Mouse (Mus musculus): ENCODE data around the gene Zbtb9. TPM values are rescaled to one million over a fixed set of nuclear protein-coding genes. Genes with fewer than 3 reads are reported as not detected.

Gene Zbtb9
- polyA plus RNA-seq, 1 experiment from 2014 or later, result 14.8 TPM

- ATAC-seq, result peak; percentile 61
- peak overlapping the region; percentile 99 for H3K9ac ChIP-seq (ENCODE audit: low read depth, low read length)
- H3K4me3 ChIP-seq (ENCODE audit: low read length), result peak overlapping the region; percentile 82
- H3K4me2 ChIP-seq (ENCODE audit: low read depth, low read length), result peak overlapping the region; percentile 90
- no peaks in the 10 kb centered on the region for H3K9me3 ChIP-seq (ENCODE audit: control insufficient read depth, low read length)
- H3K4me1 ChIP-seq (ENCODE audit: control insufficient read depth, insufficient read depth, low read length), result peaks cover 14% of the 10 kb centered on the region
- WGBS, result 17% methylated on average over 12 of the region's 12 CpGs
- no peaks in the 10 kb centered on the region for H3K36me3 ChIP-seq (ENCODE audit: control insufficient read depth, insufficient read depth, low read length)
- no peaks in the 10 kb centered on the region for H3K27me3 ChIP-seq (replicated peaks; ENCODE audit: control insufficient read depth, insufficient read depth, low read length)
- H3K27ac ChIP-seq (ENCODE audit: low read length), result peak overlapping the region; percentile 87
Measured at GRCm38 (mm10) chr17:27027460-27028283, 54.7 kb downstream of the Zbtb9 start.

GRCm38 (mm10) chr17:27028284-27028795 is 55.4 kb downstream of the Zbtb9 start:
- under 1% methylated on average over 19 of the region's 19 CpGs for WGBS
- peak overlapping the region; percentile 99 for H3K9ac ChIP-seq (ENCODE audit: low read depth, low read length)
- H3K36me3 ChIP-seq (ENCODE audit: control insufficient read depth, insufficient read depth, low read length), result no peaks in the 10 kb centered on the region
- peaks cover 17% of the 10 kb centered on the region for H3K4me1 ChIP-seq (ENCODE audit: control insufficient read depth, insufficient read depth, low read length)
- H3K27me3 ChIP-seq (replicated peaks; ENCODE audit: control insufficient read depth, insufficient read depth, low read length), result no peaks in the 10 kb centered on the region
- peak overlapping the region; percentile 90 for H3K4me2 ChIP-seq (ENCODE audit: low read depth, low read length)
- H3K9me3 ChIP-seq (ENCODE audit: control insufficient read depth, low read length), result no peaks in the 10 kb centered on the region
- peak; percentile 81 for ATAC-seq
- peak overlapping the region; percentile 82 for H3K4me3 ChIP-seq (ENCODE audit: low read length)
- H3K27ac ChIP-seq (ENCODE audit: low read length), result peak overlapping the region; percentile 87

GRCm38 (mm10) chr17:27028909-27029308 is 55.9 kb downstream of the Zbtb9 start, which contains the start of gene Bak1:
Gene Bak1 (minus strand): TSS chr17:27029009.
- H3K4me1 ChIP-seq (ENCODE audit: control insufficient read depth, insufficient read depth, low read length), result peaks cover 17% of the 10 kb centered on the region
- WGBS, result 52% methylated on average over 4 of the region's 4 CpGs
- ATAC-seq, result no peak
- H3K9ac ChIP-seq (ENCODE audit: low read depth, low read length), result peak within 1 kb of the TSS; percentile 99
- no peaks in the 10 kb centered on the region for H3K36me3 ChIP-seq (ENCODE audit: control insufficient read depth, insufficient read depth, low read length)
- H3K4me2 ChIP-seq (ENCODE audit: low read depth, low read length), result peak within 1 kb of the TSS; percentile 90
- peak within 1 kb of the TSS; percentile 87 for H3K27ac ChIP-seq (ENCODE audit: low read length)
- H3K4me3 ChIP-seq (ENCODE audit: low read length), result peak within 1 kb of the TSS; percentile 82
- no peaks in the 10 kb centered on the region for H3K27me3 ChIP-seq (replicated peaks; ENCODE audit: control insufficient read depth, insufficient read depth, low read length)
- H3K9me3 ChIP-seq (ENCODE audit: control insufficient read depth, low read length), result no peaks in the 10 kb centered on the region

GRCm38 (mm10) chr17:27029431-27029830 is 56.5 kb downstream of the Zbtb9 start:
- no peaks in the 10 kb centered on the region for H3K27me3 ChIP-seq (replicated peaks; ENCODE audit: control insufficient read depth, insufficient read depth, low read length)
- H3K4me2 ChIP-seq (ENCODE audit: low read depth, low read length), result no peak overlapping the region
- no peak overlapping the region for H3K4me3 ChIP-seq (ENCODE audit: low read length)
- H3K36me3 ChIP-seq (ENCODE audit: control insufficient read depth, insufficient read depth, low read length), result no peaks in the 10 kb centered on the region
- peaks cover 17% of the 10 kb centered on the region for H3K4me1 ChIP-seq (ENCODE audit: control insufficient read depth, insufficient read depth, low read length)
- H3K9me3 ChIP-seq (ENCODE audit: control insufficient read depth, low read length), result no peaks in the 10 kb centered on the region
- 85% methylated on average over 14 of the region's 14 CpGs for WGBS
- no peak for ATAC-seq
- H3K9ac ChIP-seq (ENCODE audit: low read depth, low read length), result no peak overlapping the region
- H3K27ac ChIP-seq (ENCODE audit: low read length), result no peak overlapping the region

GRCm38 (mm10) chr17:27030896-27031295 is 57.9 kb downstream of the Zbtb9 start:
- Histone ChIP-seq H3K9ac (ENCODE audit: low read depth, low read length) (no peak overlapping the region), H3K27me3 (replicated peaks; ENCODE audit: control insufficient read depth, insufficient read depth, low read length) (no peaks in the 10 kb centered on the region), H3K27ac (ENCODE audit: low read length) (no peak overlapping the region), H3K36me3 (ENCODE audit: control insufficient read depth, insufficient read depth, low read length) (no peaks in the 10 kb centered on the region), H3K4me1 (ENCODE audit: control insufficient read depth, insufficient read depth, low read length) (peaks cover 22% of the 10 kb centered on the region), H3K4me2 (ENCODE audit: low read depth, low read length) (no peak overlapping the region), H3K9me3 (ENCODE audit: control insufficient read depth, low read length) (no peaks in the 10 kb centered on the region), H3K4me3 (ENCODE audit: low read length) (no peak overlapping the region)
- no peak for ATAC-seq
- WGBS, result 95% methylated on average over 4 of the region's 4 CpGs

GRCm38 (mm10) chr17:27032328-27032727 is 59.4 kb downstream of the Zbtb9 start:
- ATAC-seq, result no peak
- 47% methylated on average over 7 of the region's 7 CpGs for WGBS
- H3K4me3 ChIP-seq (ENCODE audit: low read length), result no peak overlapping the region
- no peaks in the 10 kb centered on the region for H3K9me3 ChIP-seq (ENCODE audit: control insufficient read depth, low read length)
- H3K4me2 ChIP-seq (ENCODE audit: low read depth, low read length), result peak overlapping the region; percentile 40; the same call in 1 of the 2 replicates
- no peak overlapping the region for H3K9ac ChIP-seq (ENCODE audit: low read depth, low read length)
- H3K36me3 ChIP-seq (ENCODE audit: control insufficient read depth, insufficient read depth, low read length), result no peaks in the 10 kb centered on the region
- H3K27me3 ChIP-seq (replicated peaks; ENCODE audit: control insufficient read depth, insufficient read depth, low read length), result no peaks in the 10 kb centered on the region
- H3K27ac ChIP-seq (ENCODE audit: low read length), result no peak overlapping the region
- H3K4me1 ChIP-seq (ENCODE audit: control insufficient read depth, insufficient read depth, low read length), result peaks cover 17% of the 10 kb centered on the region

GRCm38 (mm10) chr17:27032869-27033268 is 59.9 kb downstream of the Zbtb9 start:
- H3K27ac ChIP-seq (ENCODE audit: low read length), result no peak overlapping the region
- peaks cover 16% of the 10 kb centered on the region for H3K4me1 ChIP-seq (ENCODE audit: control insufficient read depth, insufficient read depth, low read length)
- H3K4me2 ChIP-seq (ENCODE audit: low read depth, low read length), result peak overlapping the region; percentile 40
- 0 out of 2 replicates have a peak overlapping the region, but pooled peaks have one; percentile 12 for H3K9ac ChIP-seq (ENCODE audit: low read depth, low read length)
- no peak overlapping the region for H3K4me3 ChIP-seq (ENCODE audit: low read length)
- no peaks in the 10 kb centered on the region for H3K9me3 ChIP-seq (ENCODE audit: control insufficient read depth, low read length)
- H3K27me3 ChIP-seq (replicated peaks; ENCODE audit: control insufficient read depth, insufficient read depth, low read length), result no peaks in the 10 kb centered on the region
- ATAC-seq, result peak; percentile 39
- 1% methylated on average over 14 of the region's 14 CpGs for WGBS
- H3K36me3 ChIP-seq (ENCODE audit: control insufficient read depth, insufficient read depth, low read length), result no peaks in the 10 kb centered on the region

- Histone ChIP-seq H3K4me3 (ENCODE audit: low read length) (no peak overlapping the region), H3K9me3 (ENCODE audit: control insufficient read depth, low read length) (no peaks in the 10 kb centered on the region; the same call in 1 of the 2 replicates), H3K36me3 (ENCODE audit: control insufficient read depth, insufficient read depth, low read length) (no peaks in the 10 kb centered on the region), H3K4me1 (ENCODE audit: control insufficient read depth, insufficient read depth, low read length) (peaks cover 41% of the 10 kb centered on the region), H3K27ac (ENCODE audit: low read length) (peak overlapping the region; percentile 15; the same call in 1 of the 2 replicates), H3K27me3 (replicated peaks; ENCODE audit: control insufficient read depth, insufficient read depth, low read length) (no peaks in the 10 kb centered on the region), H3K9ac (ENCODE audit: low read depth, low read length) (no peak overlapping the region; the same call in 1 of the 2 replicates), H3K4me2 (ENCODE audit: low read depth, low read length) (no peak overlapping the region)
- no peak for ATAC-seq
- WGBS, result 68% methylated on average over 7 of the region's 7 CpGs
Measured at GRCm38 (mm10) chr17:27036465-27036864, 63.5 kb downstream of the Zbtb9 start.

GRCm38 (mm10) chr17:27038335-27039050 is 65.5 kb downstream of the Zbtb9 start:
- peak overlapping the region; percentile 55 for H3K9ac ChIP-seq (ENCODE audit: low read depth, low read length)
- no peaks in the 10 kb centered on the region for H3K36me3 ChIP-seq (ENCODE audit: control insufficient read depth, insufficient read depth, low read length)
- H3K4me1 ChIP-seq (ENCODE audit: control insufficient read depth, insufficient read depth, low read length), result peaks cover 48% of the 10 kb centered on the region
- H3K27ac ChIP-seq (ENCODE audit: low read length), result peak overlapping the region; percentile 72
- WGBS, result 23% methylated on average over 18 of the region's 18 CpGs
- peak overlapping the region; percentile 33 for H3K4me2 ChIP-seq (ENCODE audit: low read depth, low read length)
- H3K9me3 ChIP-seq (ENCODE audit: control insufficient read depth, low read length), result no peaks in the 10 kb centered on the region; the same call in 1 of the 2 replicates
- peak overlapping the region; percentile 7 for H3K4me3 ChIP-seq (ENCODE audit: low read length)
- H3K27me3 ChIP-seq (replicated peaks; ENCODE audit: control insufficient read depth, insufficient read depth, low read length), result no peaks in the 10 kb centered on the region
- ATAC-seq, result peak; percentile 65

Measured in intestine, embryonic 16.5 days (tissue).